Mouse (Mus musculus): ENCODE data around the gene Sars2.
"Not testable (repeated sequence)": the region's sequence is repeated elsewhere in the genome, so short reads cannot be mapped to it uniquely, and the experiment has no call there.

The Sars2 gene

DNA sequence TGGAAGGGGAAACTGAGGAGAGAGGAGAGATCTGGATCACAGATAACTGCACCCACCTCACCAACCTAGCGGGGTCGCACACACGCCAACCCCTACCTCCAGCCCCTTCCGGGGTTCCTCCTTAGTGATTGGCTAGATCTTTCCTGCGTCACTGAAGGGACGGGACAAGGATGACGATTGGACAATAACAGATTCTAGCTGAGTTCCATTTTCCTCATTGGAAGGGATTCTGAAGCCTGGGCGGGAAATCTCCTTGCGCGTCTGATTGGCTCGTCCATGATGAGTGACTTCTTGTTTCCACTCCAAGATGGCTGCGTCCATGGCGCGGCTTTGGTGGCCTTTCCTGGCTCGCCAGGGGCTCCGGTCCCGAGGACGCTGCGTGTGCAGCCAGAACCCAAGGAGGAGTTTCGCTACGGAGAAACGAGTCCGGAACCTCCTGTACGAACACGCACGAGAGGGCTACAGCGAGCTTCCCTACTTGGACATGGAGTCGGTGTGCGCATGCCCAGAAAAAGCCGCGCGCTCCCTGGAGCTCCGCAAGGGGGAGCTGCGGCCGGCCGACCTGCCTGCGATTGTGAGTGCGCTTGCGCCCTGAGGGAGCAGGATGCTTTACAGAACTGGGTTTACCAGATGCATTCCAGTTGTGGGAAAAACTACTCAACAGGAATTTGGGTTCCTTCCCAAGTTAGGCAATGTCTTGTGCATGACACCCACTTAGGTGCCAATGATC, at the start of gene Sars2, which contains the start of gene Mrps12:
Gene Sars2 (plus strand): TSS at position 284 of the 730 bp plus-strand sequence.
Gene Mrps12 (minus strand): TSS at position 112 of the 730 bp plus-strand sequence.
- peak; percentile 97 for DNase-seq (ENCODE audit: low read depth)

GRCm38 (mm10) chr7:28692545-28693320, 49.1 kb upstream of the Sars2 start, which contains the start of gene Fbxo27:
Gene Fbxo27, plus strand, starts transcription at chr7:28692849.
- no peak for DNase-seq (ENCODE audit: low read depth)

- DNase-seq (ENCODE audit: low read depth): peak; percentile 30
Observed at GRCm38 (mm10) chr7:28693321-28693966, 48.3 kb upstream of the Sars2 start.

- DNase-seq (ENCODE audit: low read depth): no peak
Observed at GRCm38 (mm10) chr7:28694423-28694822, 47.4 kb upstream of the Sars2 start.

- DNase-seq (ENCODE audit: low read depth): no peak
Observed at GRCm38 (mm10) chr7:28694966-28695511, 46.8 kb upstream of the Sars2 start.

DNA sequence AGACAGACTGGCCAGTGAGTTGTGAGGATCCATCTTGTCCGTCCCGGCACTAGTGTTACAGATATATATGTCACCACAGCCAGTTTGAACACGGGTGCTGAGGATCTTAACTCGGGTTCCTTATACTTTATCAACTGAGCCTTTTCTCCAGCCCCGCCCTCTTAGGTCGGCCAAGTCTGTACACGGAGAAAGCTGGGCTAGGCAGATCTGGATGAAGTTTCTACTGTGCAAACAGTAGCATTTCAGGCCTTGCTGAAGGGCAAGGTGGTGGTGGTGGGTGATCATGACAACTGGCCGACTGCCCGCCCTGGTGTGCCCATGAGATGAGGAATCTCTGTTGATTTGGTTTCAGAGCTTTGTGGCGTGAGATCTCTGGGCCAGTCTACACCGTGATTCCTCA, 44.5 kb upstream of the Sars2 start:
- DNase-seq (ENCODE audit: low read depth): no peak

GRCm38 (mm10) chr7:28700269-28700668, 41.5 kb upstream of the Sars2 start:
- DNase-seq (ENCODE audit: low read depth): no peak

GRCm38 (mm10) chr7:28701306-28701705, 40.5 kb upstream of the Sars2 start:
- not testable (repeated sequence) for DNase-seq (ENCODE audit: low read depth)

GRCm38 (mm10) chr7:28702601-28703143, 39.1 kb upstream of the Sars2 start:
- no peak for DNase-seq (ENCODE audit: low read depth)

- no peak for DNase-seq (ENCODE audit: low read depth)
Observed at GRCm38 (mm10) chr7:28709454-28709853, 32.3 kb upstream of the Sars2 start.

- DNase-seq (ENCODE audit: low read depth): peak; percentile 26
Observed at GRCm38 (mm10) chr7:28710962-28711361, 30.8 kb upstream of the Sars2 start.

DNA sequence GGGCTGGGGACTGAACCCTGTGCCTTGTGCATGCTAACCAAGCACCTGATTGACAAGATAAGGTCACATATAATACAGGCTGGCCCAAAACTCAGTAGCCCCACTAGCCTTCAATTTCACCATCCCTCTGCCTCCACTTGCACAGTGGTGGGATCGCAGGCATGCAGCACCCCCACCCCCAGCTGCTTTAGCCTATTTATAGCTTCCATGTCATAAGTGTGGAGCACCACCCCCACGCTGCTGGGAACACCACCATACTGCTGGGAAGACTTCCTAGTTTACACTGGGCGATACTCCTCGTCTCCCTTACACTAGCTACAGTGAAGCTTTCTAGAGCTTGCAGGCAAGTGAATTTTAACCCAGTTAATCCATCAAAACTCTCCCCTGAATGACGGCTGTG, 27.1 kb upstream of the Sars2 start:
- peak; percentile 59 for DNase-seq (ENCODE audit: low read depth)

DNA sequence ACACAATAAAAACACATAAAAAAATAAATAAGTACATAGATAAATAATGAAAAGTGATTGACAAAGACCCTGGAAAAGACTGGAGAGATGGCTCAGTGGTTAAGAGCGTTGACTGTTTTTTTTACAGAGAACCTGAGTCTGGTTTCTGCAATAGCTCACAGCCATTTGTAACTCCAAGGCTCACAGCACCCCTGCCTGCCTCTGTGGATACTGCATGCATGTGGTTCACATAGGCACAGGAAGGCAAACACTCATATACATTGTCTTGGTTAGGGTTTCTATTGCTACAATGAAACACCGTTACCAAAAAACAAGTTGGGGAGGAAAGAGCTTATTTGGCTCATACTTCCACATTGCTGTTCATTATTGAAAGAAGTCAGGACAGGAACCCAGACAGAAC, 26.2 kb upstream of the Sars2 start:
- peak; percentile 48 for DNase-seq (ENCODE audit: low read depth)

DNA sequence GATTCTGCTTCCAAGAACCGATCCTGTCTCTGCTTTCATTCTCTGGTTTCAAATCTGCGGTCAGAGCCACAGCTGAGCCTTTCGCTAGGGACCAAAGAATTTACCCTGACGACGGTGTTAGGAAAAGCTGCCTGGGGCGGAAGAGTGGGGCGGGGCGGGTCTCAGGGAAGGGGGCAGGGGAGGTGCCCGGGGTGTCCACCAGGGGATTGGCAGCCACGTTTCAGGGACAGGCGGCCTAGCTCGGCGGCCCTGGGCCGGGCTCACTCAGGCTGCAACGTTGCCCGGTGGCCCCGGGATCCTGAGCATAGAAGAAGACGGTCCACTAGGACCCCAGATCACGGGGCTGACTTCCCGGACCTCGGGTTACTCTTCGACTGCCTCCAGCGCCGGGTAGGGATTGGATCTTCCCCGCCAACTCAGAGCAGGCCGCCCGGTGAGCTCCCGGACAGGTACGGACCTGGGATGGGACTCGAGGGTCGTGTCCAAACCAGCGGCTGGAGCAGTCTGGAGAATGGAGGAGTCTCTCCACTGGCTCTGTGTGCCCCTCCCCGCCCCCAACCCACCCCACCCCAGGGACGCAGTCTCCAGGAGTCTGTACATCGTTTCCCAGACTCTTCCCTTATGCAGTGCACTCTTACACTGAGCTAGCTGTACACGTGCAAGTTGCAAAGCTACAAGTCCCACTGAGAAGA, 25.1 kb upstream of the Sars2 start, which contains the start of gene Fbxo17:
Gene Fbxo17 (plus strand): TSS at position 215 of the 692 bp plus-strand sequence.
- peak; percentile 85 for DNase-seq (ENCODE audit: low read depth)

GRCm38 (mm10) chr7:28717726-28718125, 24.1 kb upstream of the Sars2 start:
- DNase-seq (ENCODE audit: low read depth): no peak

DNA sequence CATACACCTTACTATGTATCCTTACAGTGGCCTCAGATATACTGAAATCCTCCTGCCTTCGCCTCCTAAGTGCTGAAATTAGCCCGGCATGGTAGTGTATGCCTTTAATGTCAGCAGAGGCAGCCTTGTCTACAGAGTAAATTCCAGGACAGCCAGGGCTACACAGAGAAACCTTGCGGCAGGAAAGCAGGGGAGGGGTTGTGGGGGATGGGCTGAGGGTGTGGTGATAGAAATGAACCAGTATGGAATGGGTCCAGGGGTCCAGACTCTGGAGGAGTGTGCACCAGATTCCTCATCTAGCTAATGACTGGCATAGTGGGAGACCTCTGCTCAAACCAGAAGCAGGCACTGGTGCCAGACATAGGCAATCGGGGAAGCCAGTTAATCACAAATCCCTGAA, 22.6 kb upstream of the Sars2 start:
- DNase-seq (ENCODE audit: low read depth): peak; percentile 11

GRCm38 (mm10) chr7:28719650-28720049, 22.1 kb upstream of the Sars2 start:
- no peak for DNase-seq (ENCODE audit: low read depth)

DNA sequence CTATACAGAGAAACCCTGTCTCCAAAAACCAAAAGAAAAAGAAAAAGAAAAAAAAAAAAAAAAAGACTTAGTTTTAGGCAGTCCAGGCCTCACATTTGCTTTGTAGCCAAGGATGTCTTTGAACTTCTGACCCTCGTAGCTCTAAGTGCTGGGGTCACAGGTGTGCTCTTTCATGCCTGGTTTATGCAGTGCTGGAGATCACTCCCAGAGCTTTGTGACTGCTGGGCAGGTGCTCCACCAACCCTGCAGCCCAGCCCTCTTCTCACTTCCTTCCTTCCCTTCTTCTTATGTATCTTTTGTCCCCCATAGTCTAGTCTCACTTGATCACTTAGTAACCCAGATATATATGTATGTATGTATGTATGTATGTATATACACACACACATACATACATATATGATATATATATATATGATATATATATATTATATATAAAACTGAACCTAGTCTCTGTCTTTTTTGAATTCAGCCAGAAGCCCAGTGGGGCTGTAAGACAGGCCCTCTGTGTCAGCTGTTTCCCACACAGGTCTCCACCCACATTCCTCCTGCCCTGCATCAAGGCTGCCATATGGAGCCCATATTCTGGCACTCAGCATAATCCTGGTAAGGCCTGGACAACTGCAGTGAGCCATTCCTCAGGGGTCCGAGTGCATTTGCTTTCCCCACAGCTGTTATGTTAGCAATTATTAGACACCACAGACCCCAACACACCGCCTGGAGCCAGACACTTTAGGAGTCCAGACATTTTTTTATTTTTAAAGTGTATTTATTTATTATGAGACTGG, 20.8 kb upstream of the Sars2 start:
- DNase-seq (ENCODE audit: low read depth): peak; percentile 51

- DNase-seq (ENCODE audit: low read depth): peak; percentile 15
Observed at GRCm38 (mm10) chr7:28722079-28722478, 19.7 kb upstream of the Sars2 start.

- DNase-seq (ENCODE audit: low read depth): no peak
Observed at GRCm38 (mm10) chr7:28724613-28725012, 17.2 kb upstream of the Sars2 start.
